Mouse (Mus musculus) layer of hippocampus, postnatal 14 days (tissue): ENCODE measurements around the gene Slc23a4. TPM values are rescaled to one million over a fixed set of nuclear protein-coding genes. Genes with fewer than 3 reads are reported as not detected.
A peak's percentile ranks its signal among the peaks of the same experiment; 100 is the strongest.

Experiments used
- DNase-seq, 2 experiments: peaks; one replicate each; pipeline ENCODE4 v3.0.0; 2021 to 2022; ENCODE audit warnings: low spot score in 2 of 2, mixed read lengths in 1 of 2
- total RNA-seq, 2 experiments: library from RNA; stranded (reverse); gene quantifications; 2 replicates each; pipeline ENCODE4 v1.2.3; 2021

Gene Slc23a4
- total RNA-seq, 2 experiments from 2014 or later = 0.83 to 1.2 TPM

GRCm38 (mm10) chr6:34959131-34959530 is 29.1 kb downstream of the Slc23a4 start:
- no peak for DNase-seq

DNA sequence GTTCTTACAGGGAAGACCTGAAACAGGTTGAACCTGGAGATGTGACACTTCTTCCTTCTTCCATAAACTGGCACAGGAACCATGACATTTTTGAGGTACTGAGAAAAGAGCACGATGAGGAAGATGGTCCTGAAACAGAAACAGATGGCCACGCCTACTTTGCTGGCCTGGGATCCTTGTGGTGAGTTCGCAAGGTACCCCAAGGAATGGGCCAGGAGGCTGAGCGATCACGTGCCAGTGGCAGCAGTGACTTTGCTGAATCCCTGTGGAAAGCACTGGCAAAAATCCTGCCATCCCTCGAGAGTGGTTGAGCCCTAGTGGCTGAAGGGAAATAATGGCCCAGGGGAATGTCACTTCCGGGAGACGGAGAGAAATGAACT is 32.4 kb downstream of the Slc23a4 start:
- DNase-seq = no peak

DNA sequence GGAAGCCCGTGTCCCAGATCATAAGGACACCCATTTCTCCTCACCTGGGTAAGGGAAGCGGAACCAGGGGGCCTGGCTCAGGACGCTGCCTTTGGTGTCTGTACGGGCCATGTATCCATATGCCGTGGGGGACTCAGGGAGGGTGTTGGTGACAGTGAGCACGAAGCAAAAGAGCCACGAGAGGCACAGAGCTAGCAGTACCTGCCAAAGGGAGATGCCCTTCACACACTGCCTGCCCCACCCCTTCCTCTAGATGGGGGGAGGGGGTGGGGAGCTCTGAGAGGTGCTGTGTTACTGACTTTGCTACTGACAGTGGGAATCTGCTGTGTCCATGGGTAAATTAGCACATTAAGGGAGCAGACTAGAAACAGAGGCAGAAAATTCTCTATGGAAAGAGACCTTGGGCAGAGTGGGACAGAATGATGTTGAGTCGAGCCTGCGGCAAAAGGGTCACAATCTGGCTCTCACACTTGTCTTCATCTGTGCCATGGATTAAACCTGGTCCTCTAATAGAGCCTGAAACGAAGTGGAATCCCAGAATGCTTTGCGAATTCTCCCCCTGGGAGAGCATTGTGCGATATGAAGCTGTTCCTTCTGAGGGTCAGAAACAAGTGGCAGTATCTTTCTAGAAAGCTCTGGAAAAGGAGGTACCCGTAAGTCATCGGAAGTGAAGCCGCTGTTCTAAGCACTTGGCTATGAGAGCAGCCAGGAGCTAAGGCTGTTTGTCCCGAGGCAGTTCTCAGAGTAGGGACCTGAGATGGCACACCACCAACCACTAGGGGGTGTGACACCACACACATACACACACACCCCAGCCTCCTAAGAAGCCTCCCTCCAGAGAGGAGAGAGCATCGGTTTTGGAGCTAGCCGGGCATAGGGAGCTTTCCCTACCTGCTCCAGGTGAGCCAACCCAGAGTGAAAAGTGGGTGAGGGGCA is 33.0 kb downstream of the Slc23a4 start:
- DNase-seq = no peak

- DNase-seq = no peak
Measured at GRCm38 (mm10) chr6:34951956-34952667, 36.1 kb downstream of the Slc23a4 start.

GRCm38 (mm10) chr6:34951518-34951917 is 36.7 kb downstream of the Slc23a4 start:
- DNase-seq = no peak

- DNase-seq = no peak
Measured at GRCm38 (mm10) chr6:34948461-34948860, 39.7 kb downstream of the Slc23a4 start.

DNA sequence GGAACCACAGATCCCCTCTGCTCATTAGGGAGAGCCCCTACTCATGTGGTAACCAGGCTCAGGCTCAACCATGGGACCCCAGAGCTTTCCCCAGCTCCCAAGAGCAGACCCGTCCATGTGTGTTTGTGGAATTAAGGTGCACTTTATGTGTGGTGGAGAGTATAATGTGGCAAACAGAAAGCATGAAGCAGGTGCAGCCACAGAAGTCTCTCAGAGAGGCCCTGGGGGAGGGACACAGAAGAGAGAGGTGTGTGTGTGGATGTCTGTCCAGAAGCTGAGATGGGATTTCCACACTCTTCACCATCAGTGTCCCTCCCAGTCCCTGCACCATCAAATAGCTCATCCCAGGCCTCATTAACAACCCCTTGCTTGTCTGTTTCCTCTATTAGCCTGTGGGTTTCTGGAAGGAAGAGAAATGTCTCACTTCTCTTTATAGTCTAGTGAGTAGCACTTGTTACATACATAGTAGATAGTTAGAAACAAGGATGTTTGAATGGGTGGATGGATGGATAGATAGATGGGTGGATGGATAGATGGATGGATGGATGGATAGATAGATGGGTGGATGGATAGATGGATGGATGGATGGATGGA is 41.6 kb downstream of the Slc23a4 start:
- no peak for DNase-seq

GRCm38 (mm10) chr6:34943499-34943898 is 44.7 kb downstream of the Slc23a4 start:
- DNase-seq = no peak

- no peak for DNase-seq
Measured at GRCm38 (mm10) chr6:34942446-34942845, 45.8 kb downstream of the Slc23a4 start.

- no peak for DNase-seq
Measured at GRCm38 (mm10) chr6:34941496-34941895, 46.7 kb downstream of the Slc23a4 start.

DNA sequence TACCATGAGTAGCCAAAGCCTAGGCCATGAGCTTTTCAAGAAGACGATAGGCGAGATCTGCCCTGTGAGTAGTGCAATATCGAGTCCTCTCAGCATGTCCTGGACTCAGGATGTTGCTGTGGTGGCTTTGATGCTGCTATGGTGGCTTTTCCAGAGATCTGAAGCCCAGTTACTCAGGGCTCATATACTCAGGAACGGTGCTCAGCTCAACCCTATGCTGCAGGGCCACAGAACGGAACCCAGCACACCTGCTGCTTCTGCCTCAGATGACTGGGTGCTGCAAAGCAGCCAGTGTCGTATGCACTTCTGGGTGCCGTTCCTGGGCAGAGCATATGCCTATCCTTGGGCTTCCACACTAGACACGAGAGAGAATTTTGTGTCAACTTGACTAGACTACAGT is 48.8 kb downstream of the Slc23a4 start:
- no peak for DNase-seq

DNA sequence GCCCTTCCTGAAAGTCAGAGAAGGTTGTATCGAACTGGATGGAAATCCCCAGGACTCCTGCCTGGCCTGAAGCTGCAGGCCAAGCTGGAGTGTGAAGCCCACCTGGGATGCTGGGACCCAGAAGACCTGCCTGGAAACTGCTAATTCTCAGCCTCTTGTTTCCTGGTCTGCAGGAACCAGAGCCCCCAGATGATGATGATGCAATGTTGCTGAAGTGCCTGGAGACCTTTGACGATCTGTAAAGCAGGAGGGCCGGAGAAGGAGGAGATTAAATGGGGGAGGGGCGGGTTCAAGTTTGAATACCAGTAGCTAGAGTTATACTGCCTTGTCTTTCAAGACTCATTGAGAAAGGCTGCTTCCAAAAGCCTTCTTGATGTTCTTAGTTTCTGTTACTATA is 49.3 kb downstream of the Slc23a4 start:
- no peak for DNase-seq

DNA sequence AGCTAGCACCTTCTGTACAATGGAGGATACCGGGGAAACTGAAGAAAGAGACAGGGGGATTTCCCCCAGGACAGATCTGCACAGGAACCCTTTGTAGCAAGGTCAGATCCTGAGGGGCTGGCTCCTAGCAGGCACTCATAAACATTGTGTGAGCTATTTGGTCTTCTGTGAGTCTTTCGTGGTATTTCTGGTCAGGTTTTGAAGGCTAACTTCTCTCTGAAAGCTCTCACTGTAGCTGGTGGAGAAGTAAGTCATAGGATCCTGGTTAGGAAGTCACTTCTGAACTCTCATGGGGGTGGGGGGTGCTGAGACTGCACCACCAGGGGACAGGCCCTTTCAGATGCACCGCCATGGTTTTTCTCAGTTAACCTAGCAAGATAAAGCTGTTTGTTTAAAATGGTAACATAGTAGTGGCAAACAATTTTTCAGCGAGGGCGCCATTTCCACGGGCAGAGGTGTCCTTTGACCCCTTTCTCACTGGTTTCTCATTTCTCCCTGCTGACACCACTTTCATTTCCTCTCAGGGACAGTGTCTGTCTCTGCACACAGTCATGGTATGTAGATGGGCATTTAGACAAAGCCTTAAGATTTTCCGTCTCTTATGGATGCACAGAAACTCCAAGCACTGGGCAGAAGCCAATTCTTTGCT is 49.8 kb downstream of the Slc23a4 start:
- DNase-seq = no peak

DNA sequence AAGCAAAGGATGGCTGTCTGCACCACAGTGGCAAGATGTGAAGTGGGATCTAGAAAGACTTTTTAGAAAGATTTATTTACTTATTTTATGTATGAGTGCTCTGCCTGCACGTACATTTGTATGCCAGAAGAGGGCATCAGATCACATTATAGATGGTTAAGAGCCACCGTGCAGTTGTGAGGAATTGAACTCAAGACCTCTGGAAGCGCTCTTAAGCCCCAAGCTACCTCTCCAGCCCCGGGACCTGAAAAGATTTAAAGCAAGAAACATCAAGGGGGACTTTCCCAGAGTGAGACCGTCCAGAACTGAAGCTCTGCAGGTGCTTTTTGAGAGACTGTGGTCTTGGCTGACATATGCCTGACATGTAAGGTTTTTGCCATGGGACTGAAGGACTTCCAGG is 51.5 kb downstream of the Slc23a4 start:
- no peak for DNase-seq

- no peak for DNase-seq
Measured at GRCm38 (mm10) chr6:34932633-34933032, 55.6 kb downstream of the Slc23a4 start.

- DNase-seq = no peak
Measured at GRCm38 (mm10) chr6:34927594-34927993, 60.6 kb downstream of the Slc23a4 start.

- DNase-seq = peak; percentile 52 to 54
Measured at GRCm38 (mm10) chr6:34927156-34927555, 61.0 kb downstream of the Slc23a4 start.

GRCm38 (mm10) chr6:34921941-34922340 is 66.3 kb downstream of the Slc23a4 start:
- peak in 1 of 2 experiments; percentile 35 for DNase-seq

DNA sequence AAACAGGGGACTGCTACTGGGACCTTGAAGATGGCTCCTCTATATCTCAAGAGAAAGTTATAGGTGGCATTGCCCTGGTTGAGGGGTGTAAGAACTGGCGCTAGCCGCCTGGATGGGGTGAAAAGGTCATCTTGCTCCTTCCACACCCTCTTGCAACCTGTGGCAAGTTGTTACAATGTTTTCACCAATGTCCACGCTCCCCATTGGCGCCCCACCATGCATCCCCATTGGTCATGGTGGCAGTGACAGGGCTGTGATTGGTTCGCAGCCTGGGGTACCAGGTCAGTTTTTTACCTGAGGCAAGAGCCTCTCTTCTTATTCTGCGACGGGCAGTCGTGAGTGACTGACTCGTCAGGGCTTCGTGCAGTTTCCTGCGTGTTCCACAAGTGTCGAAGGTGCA is 67.6 kb downstream of the Slc23a4 start:
- no peak for DNase-seq

DNA sequence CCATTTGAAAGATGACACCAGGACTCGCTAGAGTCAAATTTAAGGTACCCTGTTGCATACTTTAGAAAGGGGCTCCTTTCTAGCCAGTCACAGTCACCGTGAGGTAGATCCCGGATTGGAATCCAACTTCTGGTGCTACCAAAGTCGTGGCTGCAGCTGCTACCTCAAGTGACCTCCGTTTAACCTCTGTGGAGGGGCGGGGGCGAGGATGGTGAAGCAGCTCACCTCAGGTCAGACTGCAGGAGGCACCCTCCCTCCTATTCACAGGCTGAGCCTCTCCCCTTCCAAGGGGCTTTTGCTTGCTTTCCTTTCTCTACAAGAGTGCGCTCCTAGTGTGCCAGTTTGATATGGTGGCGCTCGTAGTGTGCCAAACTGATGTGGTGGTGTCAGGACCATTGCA is 68.2 kb downstream of the Slc23a4 start, which contains the start of gene Stra8:
TSS of gene Stra8 (plus strand) at position 208 of the 400 bp plus-strand sequence.
- DNase-seq = no peak

GRCm38 (mm10) chr6:34919146-34919545 is 69.1 kb downstream of the Slc23a4 start:
- DNase-seq = no peak
